Mouse (Mus musculus): ENCODE measurements at regions not wholly inside any gene's neighbourhood (a gene's known extent, or its start where the extent isn't known, plus 50 kb on each side); places are given as distances from the start of the nearest gene placed in this dataset.

DNA sequence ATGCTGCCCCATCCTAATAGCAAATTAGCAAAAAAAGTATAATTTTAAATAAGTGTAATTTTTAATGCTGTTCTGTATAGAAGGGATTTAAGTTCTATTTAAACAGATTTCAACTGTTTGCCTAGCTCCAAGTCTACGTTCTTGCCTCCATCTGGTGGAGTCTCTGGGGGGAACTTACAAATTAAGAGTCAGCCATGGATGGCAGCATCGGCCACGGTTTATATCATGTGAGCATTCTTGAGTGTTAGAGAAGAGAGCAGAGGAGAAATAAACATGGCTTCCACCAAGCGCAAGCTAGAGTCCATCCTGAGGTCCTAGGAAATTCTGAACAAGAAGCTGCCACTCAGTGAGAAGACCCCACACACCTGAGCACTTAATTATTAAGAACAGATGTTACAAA, 576.4 kb downstream of the Gm19410 start:
- Histone ChIP-seq H3K4me3 (ENCODE audit: low read depth, low read length) (no peak overlapping the region), H3K27me3 (ENCODE audit: control insufficient read depth, insufficient read depth, low read length) (no peaks in the 10 kb centered on the region), H3K27ac (ENCODE audit: insufficient read depth, low read depth, low read length) (no peak overlapping the region), H3K4me1 (ENCODE audit: control insufficient read depth, insufficient read depth, insufficient read length, low read length) (no peaks in the 10 kb centered on the region), H3K36me3 (ENCODE audit: control insufficient read depth, insufficient read depth, low read length) (no peaks in the 10 kb centered on the region)
- 69% methylated on average over 4 of the region's 4 CpGs for WGBS
- no peak for TF ChIP-seq CTCF (IDR thresholded peaks at IDR 0.05; ENCODE audit: extremely low read depth, insufficient read length, insufficient replicate concordance, low read depth, low read length)
- no peak for TF ChIP-seq POLR2A (IDR thresholded peaks at IDR 0.05; ENCODE audit: low read depth, low read length)

DNA sequence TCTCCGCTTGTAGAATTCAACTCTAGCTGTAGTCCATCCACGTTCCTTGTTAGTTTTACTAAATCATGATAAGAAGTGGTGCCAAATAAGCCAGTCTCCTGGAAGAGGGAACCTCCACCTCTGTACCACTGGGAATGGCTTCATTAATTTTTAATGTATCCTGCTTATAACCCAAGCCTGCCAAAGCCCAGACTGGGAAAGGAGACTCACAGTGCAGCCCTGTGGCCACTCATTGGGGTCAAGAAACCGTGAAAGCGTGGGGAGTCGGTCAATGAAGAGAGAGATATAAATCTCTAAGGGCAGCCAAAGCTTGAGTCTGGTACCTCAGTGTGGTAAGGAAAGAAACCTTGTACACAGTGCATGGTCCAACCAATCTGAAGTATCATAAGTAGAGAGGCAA, 577.1 kb downstream of the Gm19410 start:
- H3K27ac ChIP-seq (ENCODE audit: insufficient read depth, low read depth, low read length), result no peak overlapping the region
- 80% methylated on average over 5 of the region's 5 CpGs for WGBS
- H3K27me3 ChIP-seq (ENCODE audit: control insufficient read depth, insufficient read depth, low read length), result no peaks in the 10 kb centered on the region
- no peak for TF ChIP-seq POLR2A (IDR thresholded peaks at IDR 0.05; ENCODE audit: low read depth, low read length)
- no peak for TF ChIP-seq CTCF (IDR thresholded peaks at IDR 0.05; ENCODE audit: extremely low read depth, insufficient read length, insufficient replicate concordance, low read depth, low read length)
- no peaks in the 10 kb centered on the region for H3K4me1 ChIP-seq (ENCODE audit: control insufficient read depth, insufficient read depth, insufficient read length, low read length)
- no peak overlapping the region for H3K4me3 ChIP-seq (ENCODE audit: low read depth, low read length)
- H3K36me3 ChIP-seq (ENCODE audit: control insufficient read depth, insufficient read depth, low read length), result no peaks in the 10 kb centered on the region

DNA sequence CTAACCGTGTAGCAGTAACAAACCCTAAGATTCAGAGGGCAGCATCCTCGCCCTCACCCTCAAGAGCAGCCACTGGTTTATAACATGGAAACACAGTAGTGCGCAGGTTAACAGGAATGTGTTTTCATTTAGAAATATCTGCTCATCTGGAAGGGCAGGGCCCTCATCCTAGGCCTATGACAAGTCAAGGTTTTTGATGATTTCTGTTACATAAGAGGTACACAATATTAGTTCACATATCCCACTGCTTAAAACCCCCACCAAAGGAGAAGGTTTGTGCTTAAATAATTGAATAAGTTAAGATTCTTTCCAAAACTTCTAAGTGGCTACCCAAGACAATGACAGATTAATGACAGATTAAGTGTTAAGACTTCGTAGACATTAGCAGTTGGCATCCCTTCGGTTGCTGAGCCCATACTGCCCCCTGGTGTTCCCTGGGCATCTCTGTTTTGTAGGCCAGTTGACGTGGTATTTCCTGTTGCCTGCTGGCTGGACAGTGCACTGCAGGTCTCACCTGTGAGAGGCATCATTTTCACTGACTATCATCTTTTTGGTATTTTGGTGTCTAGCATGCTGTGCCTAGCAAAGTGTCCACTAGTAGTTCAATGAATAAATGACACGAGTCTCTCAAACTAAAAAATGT, 581.2 kb downstream of the Gm19410 start:
- 43% methylated on average over 7 of the region's 7 CpGs for WGBS
- H3K36me3 ChIP-seq (ENCODE audit: control insufficient read depth, insufficient read depth, low read length), result no peaks in the 10 kb centered on the region
- no peak overlapping the region for H3K27ac ChIP-seq (ENCODE audit: insufficient read depth, low read depth, low read length)
- H3K4me3 ChIP-seq (ENCODE audit: low read depth, low read length), result no peak overlapping the region
- no peaks in the 10 kb centered on the region for H3K4me1 ChIP-seq (ENCODE audit: control insufficient read depth, insufficient read depth, insufficient read length, low read length)
- TF ChIP-seq POLR2A (IDR thresholded peaks at IDR 0.05; ENCODE audit: low read depth, low read length) (no peak), CTCF (IDR thresholded peaks at IDR 0.05; ENCODE audit: extremely low read depth, insufficient read length, insufficient replicate concordance, low read depth, low read length) (peak; percentile 98; the same call in 1 of the 2 replicates)
- H3K27me3 ChIP-seq (ENCODE audit: control insufficient read depth, insufficient read depth, low read length), result no peaks in the 10 kb centered on the region

DNA sequence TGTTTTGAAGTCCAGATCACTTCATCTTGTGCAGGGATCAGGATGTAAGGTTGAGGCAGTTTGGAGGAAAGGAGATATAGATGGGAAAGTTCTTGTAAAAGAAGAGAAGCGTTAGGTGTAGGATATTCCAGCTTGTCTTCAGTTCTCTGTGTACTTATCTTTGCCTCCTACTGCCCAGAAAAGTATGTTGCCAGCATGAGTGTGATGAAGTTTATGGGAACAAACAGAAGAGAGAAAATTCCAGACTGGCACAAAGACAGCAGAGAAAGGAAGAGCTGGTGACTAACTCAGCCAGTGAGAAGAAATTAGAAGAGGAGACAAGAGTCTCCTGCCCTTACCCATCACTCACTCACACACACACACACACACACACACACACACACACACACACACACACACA, 582.5 kb downstream of the Gm19410 start:
- Histone ChIP-seq H3K36me3 (ENCODE audit: control insufficient read depth, insufficient read depth, low read length) (no peaks in the 10 kb centered on the region), H3K27ac (ENCODE audit: insufficient read depth, low read depth, low read length) (no peak overlapping the region), H3K4me1 (ENCODE audit: control insufficient read depth, insufficient read depth, insufficient read length, low read length) (no peaks in the 10 kb centered on the region), H3K27me3 (ENCODE audit: control insufficient read depth, insufficient read depth, low read length) (no peaks in the 10 kb centered on the region), H3K4me3 (ENCODE audit: low read depth, low read length) (no peak overlapping the region)
- 85% methylated on average over 1 of the region's 1 CpGs for WGBS
- no peak for TF ChIP-seq CTCF (IDR thresholded peaks at IDR 0.05; ENCODE audit: extremely low read depth, insufficient read length, insufficient replicate concordance, low read depth, low read length)

DNA sequence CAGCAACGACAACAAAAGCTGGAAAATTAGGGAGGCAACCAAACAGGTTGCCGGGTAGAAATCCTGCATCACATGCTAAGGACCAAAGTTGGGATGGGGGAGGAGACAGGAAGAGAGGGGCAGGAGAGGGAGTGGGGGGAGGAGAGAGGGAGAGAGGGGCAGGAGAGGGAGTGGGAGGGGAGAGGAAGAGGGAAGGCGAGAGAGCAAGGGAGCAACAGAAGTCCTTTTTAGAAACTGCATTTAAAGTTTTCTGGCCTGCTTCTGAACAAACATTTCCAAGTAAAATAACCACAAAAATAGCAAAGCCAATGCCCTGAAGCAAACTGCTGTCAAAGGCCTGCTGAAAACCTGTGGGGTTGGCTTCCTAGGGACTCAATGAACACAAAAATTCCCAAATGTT, 589.3 kb downstream of the Gm19410 start:
- H3K27ac ChIP-seq (ENCODE audit: insufficient read depth, low read depth, low read length), result no peak overlapping the region
- no peaks in the 10 kb centered on the region for H3K4me1 ChIP-seq (ENCODE audit: control insufficient read depth, insufficient read depth, insufficient read length, low read length)
- no peak for TF ChIP-seq CTCF (IDR thresholded peaks at IDR 0.05; ENCODE audit: extremely low read depth, insufficient read length, insufficient replicate concordance, low read depth, low read length)
- TF ChIP-seq POLR2A (IDR thresholded peaks at IDR 0.05; ENCODE audit: low read depth, low read length), result no peak
- H3K27me3 ChIP-seq (ENCODE audit: control insufficient read depth, insufficient read depth, low read length), result no peaks in the 10 kb centered on the region; the same call in 1 of the 2 replicates
- H3K36me3 ChIP-seq (ENCODE audit: control insufficient read depth, insufficient read depth, low read length), result no peaks in the 10 kb centered on the region
- no peak overlapping the region for H3K4me3 ChIP-seq (ENCODE audit: low read depth, low read length)
- WGBS, result 42% methylated on average over 3 of the region's 3 CpGs

DNA sequence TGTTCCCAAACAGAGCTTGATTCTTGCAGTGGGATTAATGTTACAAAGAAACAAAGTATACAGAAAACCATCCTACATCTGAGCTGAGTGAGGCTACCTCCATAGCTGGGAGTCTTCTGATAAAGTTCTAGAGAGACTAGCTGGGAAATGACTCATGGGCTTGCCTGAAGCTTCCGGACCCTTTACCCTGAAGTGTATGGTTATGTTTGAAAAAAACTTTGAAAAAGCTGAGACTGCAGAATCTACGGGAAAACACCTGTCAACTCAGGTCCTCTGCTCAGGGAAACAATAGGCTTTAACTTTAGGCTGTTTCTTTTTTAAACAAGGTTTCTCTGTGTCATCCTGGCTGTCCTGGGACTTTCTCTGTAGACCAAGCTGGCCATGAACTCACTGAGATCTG, 593.4 kb downstream of the Gm19410 start:
- WGBS, result 71% methylated on average over 2 of the region's 2 CpGs
- no peak overlapping the region for H3K4me3 ChIP-seq (ENCODE audit: low read depth, low read length)
- TF ChIP-seq POLR2A (IDR thresholded peaks at IDR 0.05; ENCODE audit: low read depth, low read length), result no peak
- H3K36me3 ChIP-seq (ENCODE audit: control insufficient read depth, insufficient read depth, low read length), result no peaks in the 10 kb centered on the region
- H3K27me3 ChIP-seq (ENCODE audit: control insufficient read depth, insufficient read depth, low read length), result no peaks in the 10 kb centered on the region; the same call in 1 of the 2 replicates
- H3K27ac ChIP-seq (ENCODE audit: insufficient read depth, low read depth, low read length), result no peak overlapping the region
- H3K4me1 ChIP-seq (ENCODE audit: control insufficient read depth, insufficient read depth, insufficient read length, low read length), result no peaks in the 10 kb centered on the region

DNA sequence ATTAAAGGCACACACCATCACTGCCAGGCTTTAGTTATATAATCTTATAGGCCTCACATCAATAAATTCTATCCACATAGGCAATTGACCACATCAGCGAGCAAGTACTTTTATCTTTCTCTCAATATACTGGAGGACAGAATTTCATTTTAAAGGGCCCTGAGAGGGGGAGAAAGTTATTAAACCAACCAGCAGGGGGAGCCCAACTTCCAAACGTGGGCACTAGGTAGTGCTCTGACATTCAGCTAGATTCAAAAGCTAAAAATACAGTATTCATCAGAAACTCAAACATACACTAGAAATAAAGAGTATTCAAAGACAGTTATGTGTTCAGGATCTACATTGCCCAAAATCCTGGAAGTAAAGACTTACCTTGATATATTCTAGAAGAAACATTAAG, 595.7 kb downstream of the Gm19410 start:
- H3K36me3 ChIP-seq (ENCODE audit: control insufficient read depth, insufficient read depth, low read length), result no peaks in the 10 kb centered on the region
- no peak overlapping the region for H3K4me3 ChIP-seq (ENCODE audit: low read depth, low read length)
- H3K27ac ChIP-seq (ENCODE audit: insufficient read depth, low read depth, low read length), result no peak overlapping the region
- 3% methylated on average over 2 of the region's 2 CpGs for WGBS
- H3K4me1 ChIP-seq (ENCODE audit: control insufficient read depth, insufficient read depth, insufficient read length, low read length), result no peaks in the 10 kb centered on the region
- no peak for TF ChIP-seq POLR2A (IDR thresholded peaks at IDR 0.05; ENCODE audit: low read depth, low read length)
- no peak for TF ChIP-seq CTCF (IDR thresholded peaks at IDR 0.05; ENCODE audit: extremely low read depth, insufficient read length, insufficient replicate concordance, low read depth, low read length)
- H3K27me3 ChIP-seq (ENCODE audit: control insufficient read depth, insufficient read depth, low read length), result no peaks in the 10 kb centered on the region

Measured in small intestine, adult 2 months (tissue).